Mouse (Mus musculus) kidney, embryonic 14.5 days (tissue): Measurements from ENCODE around the gene Osbpl5. TPM values are rescaled to one million over a fixed set of nuclear protein-coding genes. Genes with fewer than 3 reads are reported as not detected.

ENCODE experiments used
- ATAC-seq: fragments of 200-750 bp; cut with Nextera tagmentation; 2 replicates; pipeline ENCODE4 v1.8.0; 2017; ENCODE audit warnings: moderate number of reproducible peaks, mild to moderate bottlenecking, moderate TSS enrichment, moderate library complexity; ENCODE audit not compliant: low FRiP score, low TSS enrichment
- H3K27ac ChIP-seq: fragments of 300-500 bp; sonication (generic); 2 replicates; pipeline ENCODE4 v1.5.1; 2014; ENCODE audit warnings: low read depth, mild to moderate bottlenecking, low read length, moderate library complexity, mixed read lengths
- H3K27me3 ChIP-seq: fragments of 300-500 bp; sonication (generic); 2 replicates; pipeline ENCODE4 v1.6.1; 2014; ENCODE audit warnings: mild to moderate bottlenecking, low read length; ENCODE audit not compliant: control insufficient read depth, insufficient read depth
- H3K36me3 ChIP-seq: fragments of 300-500 bp; sonication (generic); 2 replicates; pipeline ENCODE4 v1.6.1; 2014; ENCODE audit warnings: low read length, mixed read lengths; ENCODE audit not compliant: control insufficient read depth, insufficient read depth
- H3K4me1 ChIP-seq: fragments of 300-500 bp; sonication (generic); 2 replicates; pipeline ENCODE4 v1.6.1; 2014; ENCODE audit warnings: low read length, mixed read lengths; ENCODE audit not compliant: control insufficient read depth, insufficient read depth
- H3K4me2 ChIP-seq: fragments of 300-500 bp; sonication (generic); replicated peaks from 2 replicates; pipeline ENCODE4 v1.6.1; 2014; ENCODE audit warnings: low read depth, mild to moderate bottlenecking, low read length
- H3K4me3 ChIP-seq: fragments of 300-500 bp; sonication (generic); 2 replicates; pipeline ENCODE4 v1.5.1; 2014; ENCODE audit warnings: mild to moderate bottlenecking, low read length
- H3K9ac ChIP-seq: fragments of 300-500 bp; sonication (generic); 2 replicates; pipeline ENCODE4 v1.6.1; 2014; ENCODE audit warnings: low read depth, mild to moderate bottlenecking, low read length, moderate library complexity
- H3K9me3 ChIP-seq: fragments of 300-500 bp; sonication (generic); 2 replicates; pipeline ENCODE4 v1.6.1; 2016; ENCODE audit warnings: low read length; ENCODE audit not compliant: control insufficient read depth
- WGBS: fragments of 180-500 bp; shearing (Covaris S2); extraction: QIAGEN DNeasy Blood & Tissue Kit; methylation state at CpG from one replicate; pipeline ENCODE4 v1.1.7; 2014; 5-methylcytosine and 5-hydroxymethylcytosine counted together
- polyA plus RNA-seq: library from polyadenylated mRNA; unstranded; fragments of >200 nt; fragmentation: Nextera tagmentation; extraction: Ambion mirVana; gene quantifications from 2 replicates; pipeline ENCODE4 v1.2.1, GENCODE M21; 2014

Gene Osbpl5
- polyA plus RNA-seq, 1 experiment from 2014 or later, result 30.7 TPM

GRCm38 (mm10) chr7:143757696-143758095, 911 bp upstream of the Osbpl5 start:
- Histone ChIP-seq H3K4me3 (no peak overlapping the region), H3K27ac (no peak overlapping the region), H3K4me2 (no peak overlapping the region; the same call in 1 of the 2 replicates), H3K4me1 (0 out of 2 replicates have a peak, but pooled peaks cover 4% of the 10 kb centered on the region), H3K27me3 (peaks cover 10% of the 10 kb centered on the region), H3K36me3 (no peaks in the 10 kb centered on the region), H3K9me3 (no peaks in the 10 kb centered on the region), H3K9ac (no peak overlapping the region)
- no peak for ATAC-seq
- 72% methylated on average over 3 of the region's 3 CpGs for WGBS

GRCm38 (mm10) chr7:143757027-143757390, 224 bp upstream of the Osbpl5 start:
- H3K4me3 ChIP-seq, result peak overlapping the region; percentile 30
- 0 out of 2 replicates have a peak, but pooled peaks cover 4% of the 10 kb centered on the region for H3K4me1 ChIP-seq
- peaks cover 7% of the 10 kb centered on the region for H3K27me3 ChIP-seq
- ATAC-seq, result peak; percentile 87
- H3K4me2 ChIP-seq, result peak overlapping the region; percentile 69
- H3K27ac ChIP-seq, result no peak overlapping the region
- no peaks in the 10 kb centered on the region for H3K9me3 ChIP-seq
- peak overlapping the region; percentile 20; the same call in 1 of the 2 replicates for H3K9ac ChIP-seq
- H3K36me3 ChIP-seq, result no peaks in the 10 kb centered on the region
- WGBS, result 2% methylated on average over 15 of the region's 15 CpGs

DNA sequence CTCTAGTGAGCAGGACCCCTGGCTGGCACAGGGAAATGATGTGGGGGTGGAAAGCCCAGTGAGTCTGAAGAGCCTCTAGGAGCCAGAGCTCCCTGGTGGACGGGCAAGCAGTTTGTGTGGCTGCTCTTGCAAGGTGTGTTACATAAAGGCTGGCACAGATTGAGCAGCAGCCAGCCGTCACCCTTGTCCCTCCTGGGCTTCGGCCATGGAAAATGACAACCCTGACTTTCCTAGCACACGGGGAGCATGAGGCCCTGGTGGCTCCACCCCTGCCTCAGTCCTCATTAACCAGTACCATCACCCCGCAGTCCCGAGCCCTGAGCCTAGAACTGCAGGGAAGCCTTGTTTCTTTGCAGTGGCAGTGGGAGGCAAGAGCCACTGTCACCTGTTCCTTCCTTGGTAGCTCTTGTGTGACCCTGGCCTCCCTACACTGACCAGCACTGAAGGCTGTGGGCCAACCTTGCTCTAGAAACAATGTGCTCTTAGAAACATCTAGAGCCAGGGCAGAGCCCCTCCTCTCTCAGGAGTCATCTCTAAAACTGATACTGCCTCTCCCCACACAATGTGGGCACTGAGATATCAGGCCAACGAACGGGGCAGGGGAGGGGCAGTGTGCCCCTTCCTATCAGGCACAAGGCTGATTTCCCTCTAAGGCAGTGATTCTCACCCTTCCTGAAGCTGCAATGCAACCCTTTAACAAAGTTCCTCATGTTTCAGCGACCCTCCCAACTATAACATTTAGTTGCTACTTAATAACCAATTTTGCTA, 1.2 kb downstream of the Osbpl5 start:
- no peak for ATAC-seq

DNA sequence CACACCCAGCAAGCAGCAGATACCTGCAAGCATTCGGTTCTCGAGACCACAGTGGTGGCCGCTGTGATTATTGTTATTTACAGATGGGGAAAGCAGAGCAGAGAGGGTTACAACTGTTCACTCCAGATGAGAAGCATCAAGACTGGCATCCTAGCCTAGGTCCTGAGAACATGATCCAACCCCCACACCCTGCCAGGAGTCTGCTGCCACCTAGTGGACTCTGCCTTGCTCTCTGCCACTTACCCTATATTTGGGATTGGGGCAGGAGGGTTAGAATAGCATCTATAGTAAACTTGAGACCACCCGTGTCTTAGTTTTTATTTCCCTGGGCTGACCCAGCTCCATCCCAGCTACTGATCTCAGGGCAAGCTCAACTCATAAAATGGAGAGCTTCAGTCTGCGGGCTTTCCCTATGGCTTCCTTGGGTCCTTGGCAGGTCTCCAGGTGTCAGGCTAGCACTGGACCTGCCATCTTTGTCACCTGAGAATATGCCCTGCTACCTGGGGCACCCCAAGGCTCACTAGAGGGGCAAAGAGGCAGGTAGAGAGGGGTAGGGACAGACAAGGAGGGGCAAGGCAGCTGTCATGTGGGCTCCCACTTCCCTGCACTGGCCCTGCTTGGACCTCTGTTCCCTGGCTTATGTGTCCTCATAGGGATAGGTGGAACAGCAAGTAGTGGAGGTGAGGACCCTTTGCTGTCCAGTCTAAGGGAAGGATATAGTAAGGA, 2.6 kb downstream of the Osbpl5 start:
- Histone ChIP-seq H3K4me3 (no peak overlapping the region), H3K9me3 (no peaks in the 10 kb centered on the region), H3K27ac (no peak overlapping the region), H3K36me3 (no peaks in the 10 kb centered on the region), H3K27me3 (peaks cover 7% of the 10 kb centered on the region), H3K4me1 (0 out of 2 replicates have a peak, but pooled peaks cover 4% of the 10 kb centered on the region), H3K9ac (no peak overlapping the region), H3K4me2 (no peak overlapping the region)
- ATAC-seq, result no peak
- WGBS, result 41% methylated on average over 5 of the region's 5 CpGs

More for the DNA sequence above, 1.2 kb downstream of the Osbpl5 start:
- H3K9ac ChIP-seq, result no peak overlapping the region
- no peaks in the 10 kb centered on the region for H3K9me3 ChIP-seq
- 0 out of 2 replicates have a peak, but pooled peaks cover 4% of the 10 kb centered on the region for H3K4me1 ChIP-seq
- 78% methylated on average over 9 of the region's 9 CpGs for WGBS
- H3K4me2 ChIP-seq, result no peak overlapping the region
- peaks cover 7% of the 10 kb centered on the region for H3K27me3 ChIP-seq
- no peaks in the 10 kb centered on the region for H3K36me3 ChIP-seq
- no peak overlapping the region for H3K27ac ChIP-seq
- H3K4me3 ChIP-seq, result no peak overlapping the region

DNA sequence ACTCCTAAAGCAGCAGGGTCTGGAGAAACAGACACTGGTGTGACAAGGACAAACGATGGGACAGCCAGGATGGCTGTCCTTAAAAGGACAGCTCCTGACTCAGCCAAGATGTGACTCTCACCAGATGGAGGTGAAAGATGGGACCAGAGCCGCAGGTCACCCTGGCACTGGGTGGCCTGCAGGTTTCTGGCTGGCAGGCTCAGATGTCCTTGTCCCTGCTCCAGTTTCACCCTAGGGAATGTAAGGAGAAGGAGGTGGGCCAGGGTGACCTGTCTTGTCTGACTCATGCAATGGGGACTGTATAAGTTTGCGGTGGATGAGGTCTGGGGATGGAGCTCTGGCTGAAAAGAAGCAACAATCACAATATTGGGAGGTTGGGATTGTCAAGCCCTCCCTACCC, 4.2 kb downstream of the Osbpl5 start:
- ATAC-seq, result no peak
- 63% methylated on average over 3 of the region's 3 CpGs for WGBS
- no peaks in the 10 kb centered on the region for H3K36me3 ChIP-seq
- no peaks in the 10 kb centered on the region for H3K9me3 ChIP-seq
- H3K27me3 ChIP-seq, result peaks cover 7% of the 10 kb centered on the region
- no peak overlapping the region for H3K27ac ChIP-seq
- no peak overlapping the region for H3K4me3 ChIP-seq
- 0 out of 2 replicates have a peak, but pooled peaks cover 4% of the 10 kb centered on the region for H3K4me1 ChIP-seq
- H3K9ac ChIP-seq, result no peak overlapping the region
- no peak overlapping the region for H3K4me2 ChIP-seq

- Histone ChIP-seq H3K27ac (no peak overlapping the region), H3K27me3 (peaks cover 7% of the 10 kb centered on the region; the same call in 1 of the 2 replicates), H3K4me3 (no peak overlapping the region), H3K9me3 (no peaks in the 10 kb centered on the region), H3K9ac (no peak overlapping the region), H3K4me2 (no peak overlapping the region), H3K36me3 (no peaks in the 10 kb centered on the region), H3K4me1 (0 out of 2 replicates have a peak, but pooled peaks cover under 1% of the 10 kb centered on the region)
- ATAC-seq, result no peak
- WGBS, result 74% methylated on average over 4 of the region's 4 CpGs
These were observed 4.7 kb downstream of the Osbpl5 start for GRCm38 (mm10) chr7:143752056-143752455.

DNA sequence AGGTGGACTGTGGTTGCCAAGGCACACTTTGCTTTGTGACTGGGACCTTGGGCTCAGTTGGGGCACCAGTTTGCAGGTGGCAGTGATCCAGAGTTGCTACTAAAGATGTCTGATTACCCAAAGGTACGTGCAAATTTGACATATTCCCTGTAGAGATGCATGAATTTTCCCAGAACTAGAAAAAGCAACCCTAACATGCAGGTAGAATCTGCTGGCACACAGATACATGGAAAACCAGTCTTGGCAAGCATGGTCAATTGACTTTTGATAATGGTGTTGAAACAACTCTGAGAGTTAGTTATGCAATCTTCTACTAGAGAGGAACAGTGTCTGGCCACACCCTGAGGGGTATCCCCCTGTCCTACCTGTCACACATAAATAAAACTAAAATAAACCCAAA, 5.4 kb downstream of the Osbpl5 start:
- WGBS, result 77% methylated on average over 1 of the region's 1 CpGs
- H3K36me3 ChIP-seq, result no peaks in the 10 kb centered on the region
- no peak for ATAC-seq

DNA sequence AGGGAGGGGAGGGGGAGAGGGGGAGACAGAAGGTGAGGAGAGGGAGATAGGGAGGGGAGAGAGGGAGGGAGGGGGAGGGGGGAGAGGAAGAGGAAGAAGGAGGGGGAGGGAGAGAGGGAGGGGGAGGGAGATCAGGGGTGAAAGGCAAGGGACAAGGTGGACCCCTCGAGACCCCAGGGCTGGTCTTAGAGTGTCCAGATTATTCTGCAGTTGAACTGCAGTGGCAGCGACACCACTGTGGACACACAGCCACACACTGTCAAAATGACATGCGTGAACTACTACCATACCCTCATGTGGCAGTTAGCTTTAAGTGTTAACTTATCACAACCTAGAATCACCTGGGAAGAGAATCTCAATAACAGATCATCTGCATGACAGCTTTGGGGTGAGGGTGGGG, 7.7 kb downstream of the Osbpl5 start:
- Histone ChIP-seq H3K4me2 (no peak overlapping the region), H3K4me1 (no peaks in the 10 kb centered on the region), H3K36me3 (no peaks in the 10 kb centered on the region), H3K27me3 (no peaks in the 10 kb centered on the region), H3K27ac (no peak overlapping the region), H3K9ac (no peak overlapping the region), H3K9me3 (no peaks in the 10 kb centered on the region), H3K4me3 (no peak overlapping the region)
- 69% methylated on average over 3 of the region's 3 CpGs for WGBS
- ATAC-seq, result no peak

More for the DNA sequence above, 5.4 kb downstream of the Osbpl5 start:
- H3K27ac ChIP-seq, result no peak overlapping the region
- no peak overlapping the region for H3K9ac ChIP-seq
- H3K4me3 ChIP-seq, result no peak overlapping the region
- H3K27me3 ChIP-seq, result peaks cover 7% of the 10 kb centered on the region; the same call in 1 of the 2 replicates
- H3K9me3 ChIP-seq, result no peaks in the 10 kb centered on the region
- no peaks in the 10 kb centered on the region for H3K4me1 ChIP-seq
- H3K4me2 ChIP-seq, result no peak overlapping the region
